Mouse (Mus musculus) embryonic facial prominence, embryonic 12.5 days (tissue): ENCODE measurements around the gene Pglyrp1. TPM values are rescaled to one million over a fixed set of nuclear protein-coding genes. Genes with fewer than 3 reads are reported as not detected.

ENCODE experiments used
- ATAC-seq: fragments of 200-750 bp; cut with Nextera tagmentation; 2 replicates; pipeline ENCODE4 v1.8.0; 2017; ENCODE audit not compliant: insufficient number of reproducible peaks, insufficient read depth, low FRiP score, low TSS enrichment
- H3K27ac ChIP-seq: fragments of 300-500 bp; sonication (generic); 2 replicates; pipeline ENCODE4 v1.5.1; 2016; ENCODE audit warnings: mild to moderate bottlenecking
- H3K27me3 ChIP-seq: fragments of 300-500 bp; sonication (generic); 2 replicates; pipeline ENCODE4 v1.6.1; 2016; ENCODE audit warnings: mild to moderate bottlenecking, moderate library complexity
- H3K36me3 ChIP-seq: fragments of 300-500 bp; sonication (generic); 2 replicates; pipeline ENCODE4 v1.6.1; 2016; ENCODE audit warnings: mild to moderate bottlenecking
- H3K4me1 ChIP-seq: fragments of 300-500 bp; sonication (generic); 2 replicates; pipeline ENCODE4 v1.6.1; 2016
- H3K4me2 ChIP-seq: fragments of 300-500 bp; sonication (generic); replicated peaks from 2 replicates; pipeline ENCODE4 v1.6.1; 2016; ENCODE audit warnings: mild to moderate bottlenecking, moderate library complexity
- H3K4me3 ChIP-seq: fragments of 300-500 bp; sonication (generic); 2 replicates; pipeline ENCODE4 v1.5.1; 2016; ENCODE audit warnings: mild to moderate bottlenecking
- H3K9ac ChIP-seq: fragments of 300-500 bp; sonication (generic); 2 replicates; pipeline ENCODE4 v1.6.1; 2016; ENCODE audit warnings: mild to moderate bottlenecking, moderate library complexity
- H3K9me3 ChIP-seq: fragments of 300-500 bp; sonication (generic); 2 replicates; pipeline ENCODE4 v1.6.1; 2016; ENCODE audit warnings: mild to moderate bottlenecking, moderate library complexity
- WGBS: fragments of 180-500 bp; shearing (Covaris S2); methylation state at CpG from one replicate; pipeline ENCODE4 v1.1.7; 2016; 5-methylcytosine and 5-hydroxymethylcytosine counted together
- polyA plus RNA-seq: library from polyadenylated mRNA; unstranded; fragments of >200 nt; fragmentation: Nextera tagmentation; extraction: Ambion mirVana; gene quantifications from 2 replicates; pipeline ENCODE4 v1.2.1, GENCODE M21; 2016

Gene Pglyrp1
- polyA plus RNA-seq, 1 experiment from 2014 or later, result 1.1 TPM

DNA sequence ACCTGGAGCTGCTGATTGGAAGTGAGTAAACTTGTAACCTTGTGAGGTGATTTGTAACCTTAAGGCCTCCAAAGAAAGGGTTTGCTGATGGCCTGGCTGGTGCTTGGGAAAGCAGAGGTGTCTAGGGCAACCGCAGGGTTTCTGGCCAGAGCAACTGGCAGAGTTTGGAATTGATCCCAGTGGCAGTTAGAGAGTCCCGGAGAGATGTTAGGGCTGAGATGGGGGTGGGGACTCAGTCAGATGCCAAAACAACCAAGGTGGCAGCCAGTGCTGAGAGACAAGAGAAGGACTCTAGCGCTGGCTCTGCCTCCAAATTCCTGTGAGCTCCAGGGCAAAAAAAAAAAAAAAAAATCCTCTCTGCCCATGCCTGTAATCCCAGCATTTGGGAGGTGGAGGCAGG lies 46.8 kb downstream of the Pglyrp1 start:
- H3K27me3 ChIP-seq, result peaks cover 12% of the 10 kb centered on the region
- H3K4me1 ChIP-seq, result no peaks in the 10 kb centered on the region
- H3K9me3 ChIP-seq, result no peaks in the 10 kb centered on the region
- no peak overlapping the region for H3K9ac ChIP-seq
- WGBS, result 68% methylated on average over 3 of the region's 3 CpGs
- no peak overlapping the region for H3K27ac ChIP-seq
- no peaks in the 10 kb centered on the region for H3K36me3 ChIP-seq
- H3K4me2 ChIP-seq, result no peak overlapping the region
- H3K4me3 ChIP-seq, result no peak overlapping the region
- ATAC-seq, result no peak

DNA sequence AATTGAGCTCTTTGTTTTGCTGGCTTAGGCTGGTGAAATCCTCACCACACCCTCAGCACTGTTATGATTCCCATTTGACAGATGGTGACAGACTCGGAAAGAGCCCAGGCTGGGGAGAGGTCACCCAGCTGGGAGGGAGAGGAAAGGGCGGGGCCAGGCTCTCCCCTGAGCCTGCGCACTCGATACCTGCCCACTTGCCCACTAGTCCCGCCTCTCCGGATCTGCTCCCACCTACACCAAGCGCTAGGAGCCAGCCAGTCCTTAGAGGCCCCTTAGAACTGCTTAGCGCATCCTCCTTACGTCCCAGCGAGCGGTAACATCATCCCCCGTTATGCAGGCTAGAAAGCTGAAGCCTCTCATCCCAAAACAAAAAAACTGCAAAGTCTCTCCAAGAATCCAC lies 49.9 kb downstream of the Pglyrp1 start:
- under 1% methylated on average over 12 of the region's 12 CpGs for WGBS
- no peak for ATAC-seq
- H3K27me3 ChIP-seq, result peaks cover 42% of the 10 kb centered on the region
- H3K9ac ChIP-seq, result no peak overlapping the region
- no peaks in the 10 kb centered on the region for H3K9me3 ChIP-seq
- H3K4me1 ChIP-seq, result 0 out of 2 replicates have a peak, but pooled peaks cover 6% of the 10 kb centered on the region
- H3K27ac ChIP-seq, result no peak overlapping the region
- peak overlapping the region; percentile 36 for H3K4me2 ChIP-seq
- H3K4me3 ChIP-seq, result no peak overlapping the region
- H3K36me3 ChIP-seq, result no peaks in the 10 kb centered on the region

DNA sequence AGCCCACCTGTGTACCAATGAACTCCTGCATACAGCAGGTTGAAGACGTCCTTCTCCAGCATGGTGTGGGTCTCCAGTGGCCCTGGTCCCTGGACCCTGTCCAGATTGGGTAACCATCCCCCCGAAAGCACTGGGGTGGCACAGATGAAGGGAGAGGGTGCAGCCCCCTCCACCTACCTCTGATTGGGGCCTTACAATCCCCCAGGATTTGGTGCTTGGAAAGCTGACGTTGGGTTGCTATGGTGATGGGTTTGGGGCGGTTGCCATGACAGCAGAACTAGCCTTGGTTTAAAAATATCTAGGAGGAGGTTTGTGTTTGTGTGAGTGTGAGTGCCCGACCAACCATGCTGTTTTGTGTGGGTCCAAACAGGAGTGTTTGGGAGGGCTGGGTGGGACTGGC lies 51.7 kb downstream of the Pglyrp1 start:
- Histone ChIP-seq H3K27ac (no peak overlapping the region), H3K36me3 (no peaks in the 10 kb centered on the region), H3K4me1 (0 out of 2 replicates have a peak, but pooled peaks cover 6% of the 10 kb centered on the region), H3K4me3 (no peak overlapping the region), H3K9ac (no peak overlapping the region), H3K9me3 (no peaks in the 10 kb centered on the region), H3K27me3 (peaks cover 60% of the 10 kb centered on the region), H3K4me2 (no peak overlapping the region)
- 53% methylated on average over 5 of the region's 5 CpGs for WGBS
- no peak for ATAC-seq

DNA sequence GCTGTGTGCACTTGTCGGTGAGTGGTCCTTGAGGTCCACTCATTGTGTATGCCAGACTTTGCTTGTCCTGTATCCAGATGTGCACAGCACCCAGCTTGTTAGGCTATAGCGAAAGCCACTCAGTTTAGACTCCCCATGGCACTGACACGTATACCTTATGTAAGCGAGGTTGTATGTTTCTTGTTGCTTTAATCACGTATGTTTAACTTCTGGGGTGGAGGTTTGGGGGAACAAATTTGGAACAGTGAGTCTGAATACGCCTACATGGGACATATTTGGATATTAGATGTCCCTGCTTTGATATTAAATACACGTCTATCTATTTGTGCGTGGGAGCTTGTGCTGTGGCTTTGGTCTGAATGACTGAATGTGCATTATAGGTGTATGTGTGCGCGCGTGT lies 52.1 kb downstream of the Pglyrp1 start:
- WGBS, result 72% methylated on average over 11 of the region's 11 CpGs
- no peak overlapping the region for H3K9ac ChIP-seq
- no peak overlapping the region for H3K4me3 ChIP-seq
- no peak overlapping the region for H3K4me2 ChIP-seq
- H3K9me3 ChIP-seq, result no peaks in the 10 kb centered on the region
- no peak for ATAC-seq
- H3K4me1 ChIP-seq, result 0 out of 2 replicates have a peak, but pooled peaks cover 6% of the 10 kb centered on the region
- H3K36me3 ChIP-seq, result no peaks in the 10 kb centered on the region
- H3K27ac ChIP-seq, result no peak overlapping the region
- peaks cover 64% of the 10 kb centered on the region for H3K27me3 ChIP-seq

DNA sequence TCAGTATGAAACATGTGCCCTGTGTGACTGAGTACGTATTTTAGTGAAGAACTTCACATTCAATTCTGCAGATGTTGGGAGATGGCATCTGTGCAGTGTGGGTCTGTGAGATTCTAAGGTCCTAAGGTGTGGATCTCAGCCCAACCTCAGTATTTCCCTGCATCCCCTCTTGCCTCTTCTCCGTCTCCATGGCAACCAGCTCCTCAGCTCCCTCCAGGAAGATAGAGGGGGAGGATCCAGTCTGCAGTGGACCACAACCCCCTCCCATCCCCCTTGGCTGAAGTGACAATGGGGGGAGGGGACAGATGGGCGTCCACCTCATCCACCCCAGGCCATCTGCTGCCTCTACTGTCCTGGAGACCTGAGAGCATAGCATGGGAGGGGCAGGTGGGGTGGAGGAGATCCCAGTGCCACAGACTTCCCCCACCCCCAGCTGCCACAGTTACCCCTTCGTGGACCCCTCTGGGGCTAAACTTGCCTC lies 52.6 kb downstream of the Pglyrp1 start:
- Histone ChIP-seq H3K9me3 (no peaks in the 10 kb centered on the region), H3K4me3 (no peak overlapping the region), H3K36me3 (no peaks in the 10 kb centered on the region), H3K4me2 (no peak overlapping the region), H3K27me3 (peaks cover 66% of the 10 kb centered on the region), H3K27ac (no peak overlapping the region), H3K9ac (no peak overlapping the region), H3K4me1 (0 out of 2 replicates have a peak, but pooled peaks cover 6% of the 10 kb centered on the region)
- WGBS, result 15% methylated on average over 4 of the region's 4 CpGs
- no peak for ATAC-seq

DNA sequence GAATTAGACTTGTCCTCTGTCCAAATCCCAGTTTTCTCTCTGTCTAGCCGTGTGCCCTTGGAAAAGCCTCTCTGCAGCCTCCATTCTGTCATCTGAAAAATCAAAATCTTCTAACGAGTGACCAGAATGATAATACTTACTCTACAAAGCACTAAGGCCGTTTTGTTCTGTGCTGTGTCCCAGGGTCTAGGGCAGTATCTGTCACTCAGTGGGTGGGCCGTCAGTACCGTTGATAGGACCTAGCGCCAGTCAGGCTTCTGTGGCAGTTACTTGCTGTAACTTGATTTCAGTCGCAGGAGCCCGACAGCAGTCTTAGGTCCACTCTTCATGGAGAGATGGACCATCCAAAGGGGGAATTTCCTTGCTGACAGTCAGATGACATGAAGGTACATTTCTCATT lies 53.2 kb downstream of the Pglyrp1 start:
- Histone ChIP-seq H3K27me3 (peaks cover 66% of the 10 kb centered on the region), H3K9ac (no peak overlapping the region), H3K4me1 (0 out of 2 replicates have a peak, but pooled peaks cover 6% of the 10 kb centered on the region), H3K4me2 (no peak overlapping the region), H3K36me3 (no peaks in the 10 kb centered on the region), H3K27ac (no peak overlapping the region), H3K9me3 (no peaks in the 10 kb centered on the region), H3K4me3 (no peak overlapping the region)
- 8% methylated on average over 8 of the region's 8 CpGs for WGBS
- no peak for ATAC-seq

DNA sequence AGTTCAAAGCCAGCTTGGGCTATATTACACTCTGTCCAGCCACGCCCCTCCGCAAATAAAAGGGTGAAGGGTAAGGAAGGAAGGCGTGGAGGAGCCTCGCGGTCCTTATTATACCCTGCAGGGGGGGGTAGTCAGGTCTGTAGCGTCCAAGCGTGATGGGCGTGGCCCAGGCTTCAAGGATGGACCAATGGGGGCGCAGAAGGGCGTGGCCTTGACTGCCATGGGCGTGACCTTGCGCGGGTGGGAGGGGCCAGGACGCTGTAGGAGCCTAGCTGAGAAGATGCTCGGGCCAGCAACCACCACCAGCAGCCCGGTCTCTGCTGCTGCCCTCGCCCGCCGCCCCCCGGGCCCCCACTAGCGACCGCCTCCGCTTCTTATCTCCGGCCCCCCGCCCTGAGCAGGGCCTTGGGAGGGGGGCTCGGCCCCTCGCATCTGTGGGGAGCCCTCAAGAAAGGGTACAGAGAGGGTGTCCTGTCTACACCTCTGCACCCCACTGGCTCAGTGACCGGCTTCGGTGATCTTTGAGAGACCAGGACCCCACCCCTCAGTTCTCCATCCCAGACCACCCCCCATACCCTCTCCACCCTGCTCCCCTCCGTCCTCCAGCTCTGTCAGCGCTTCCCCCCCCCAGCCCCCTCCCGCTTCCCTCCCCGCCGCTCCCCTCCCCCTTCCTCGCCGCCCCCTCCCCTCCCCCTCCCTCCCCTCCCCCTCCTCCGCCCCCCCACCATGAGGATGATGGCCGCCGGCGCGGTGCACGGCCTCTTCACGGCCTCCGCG lies 54.2 kb downstream of the Pglyrp1 start, which contains the start of gene Nova2:
Nova2 (plus strand) TSS at position 727 of the 777 bp plus-strand sequence.
- ATAC-seq, result peak; percentile 68
- 0 out of 2 replicates have a peak, but pooled peaks cover 6% of the 10 kb centered on the region for H3K4me1 ChIP-seq
- peak within 1 kb of the TSS; percentile 49 for H3K4me3 ChIP-seq
- H3K4me2 ChIP-seq, result peak within 1 kb of the TSS; percentile 89
- peak within 1 kb of the TSS; percentile 46 for H3K9ac ChIP-seq
- no peaks in the 10 kb centered on the region for H3K36me3 ChIP-seq
- under 1% methylated on average over 26 of the region's 45 CpGs for WGBS
- peak within 1 kb of the TSS; percentile 41 for H3K27ac ChIP-seq
- H3K9me3 ChIP-seq, result no peaks in the 10 kb centered on the region
- peaks cover 66% of the 10 kb centered on the region for H3K27me3 ChIP-seq

DNA sequence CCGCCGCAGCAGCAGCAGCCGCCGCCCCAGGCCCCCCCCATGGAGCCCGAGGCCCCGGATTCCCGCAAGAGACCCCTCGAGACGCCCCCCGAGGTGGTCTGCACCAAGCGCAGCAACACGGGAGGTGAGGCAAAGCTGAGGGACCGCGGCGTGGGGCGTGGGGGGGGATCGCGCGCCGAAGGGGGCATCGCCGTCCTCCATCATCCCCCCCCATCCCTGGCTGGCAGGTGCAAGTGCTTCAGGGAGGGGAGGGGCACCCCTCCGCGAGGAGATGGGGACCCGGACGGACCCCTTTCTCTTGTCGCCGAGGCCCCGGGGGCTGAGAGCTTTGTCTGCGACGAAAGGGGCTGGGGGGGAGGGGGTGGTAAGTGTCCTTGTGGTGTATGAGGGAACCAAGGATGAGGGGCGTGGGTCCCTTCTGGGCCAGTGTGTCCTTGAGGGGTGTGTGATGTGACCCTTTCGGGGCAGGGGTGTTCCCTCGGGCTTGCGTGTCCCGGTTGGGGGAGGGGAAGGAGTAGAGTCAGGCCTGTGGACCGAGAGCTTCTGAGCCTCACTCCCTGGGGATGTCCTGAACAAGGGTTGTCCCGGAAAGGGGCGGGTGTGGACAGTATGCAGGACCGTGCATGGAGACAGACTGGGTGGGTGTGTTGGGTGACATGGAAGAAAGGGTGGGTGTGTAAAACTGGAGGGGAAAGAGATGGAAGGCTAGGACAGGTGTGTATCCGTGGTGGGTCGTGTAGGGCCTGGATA lies 55.1 kb downstream of the Pglyrp1 start:
- Histone ChIP-seq H3K9me3 (no peaks in the 10 kb centered on the region), H3K36me3 (no peaks in the 10 kb centered on the region), H3K9ac (peak overlapping the region; percentile 46), H3K4me2 (peak overlapping the region; percentile 89), H3K27me3 (peaks cover 63% of the 10 kb centered on the region), H3K4me3 (peak overlapping the region; percentile 49), H3K4me1 (0 out of 2 replicates have a peak, but pooled peaks cover 6% of the 10 kb centered on the region), H3K27ac (peak overlapping the region; percentile 37; the same call in 1 of the 2 replicates)
- peak; percentile 22; the same call in 1 of the 2 replicates for ATAC-seq
- 3% methylated on average over 30 of the region's 42 CpGs for WGBS

DNA sequence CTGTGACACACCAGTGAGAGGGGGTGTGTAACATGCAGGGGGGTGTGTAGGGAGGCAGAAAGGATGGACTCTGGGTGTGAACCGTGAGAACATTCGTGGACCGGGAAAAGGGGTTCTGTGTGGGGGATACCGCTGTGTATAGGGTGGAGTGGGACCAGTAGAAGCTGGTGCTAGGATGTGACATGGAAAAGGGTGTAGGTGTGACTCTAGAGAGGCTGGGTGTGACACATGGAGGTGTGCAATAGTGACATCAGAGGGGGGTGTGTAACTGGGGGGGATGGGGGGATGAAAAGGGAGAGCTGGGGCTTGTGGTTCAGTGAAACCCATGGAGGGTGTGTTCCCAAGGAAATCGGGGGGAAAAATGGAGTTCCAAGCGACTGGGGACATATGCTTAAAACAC lies 55.8 kb downstream of the Pglyrp1 start:
- no peak overlapping the region for H3K27ac ChIP-seq
- H3K27me3 ChIP-seq, result peaks cover 62% of the 10 kb centered on the region
- peak overlapping the region; percentile 49 for H3K4me3 ChIP-seq
- peak overlapping the region; percentile 89 for H3K4me2 ChIP-seq
- 0 out of 2 replicates have a peak, but pooled peaks cover 6% of the 10 kb centered on the region for H3K4me1 ChIP-seq
- H3K36me3 ChIP-seq, result no peaks in the 10 kb centered on the region
- ATAC-seq, result 0 out of 2 replicates have a peak, but pooled peaks have one; percentile 24
- 59% methylated on average over 6 of the region's 6 CpGs for WGBS
- no peak overlapping the region for H3K9ac ChIP-seq
- H3K9me3 ChIP-seq, result no peaks in the 10 kb centered on the region

DNA sequence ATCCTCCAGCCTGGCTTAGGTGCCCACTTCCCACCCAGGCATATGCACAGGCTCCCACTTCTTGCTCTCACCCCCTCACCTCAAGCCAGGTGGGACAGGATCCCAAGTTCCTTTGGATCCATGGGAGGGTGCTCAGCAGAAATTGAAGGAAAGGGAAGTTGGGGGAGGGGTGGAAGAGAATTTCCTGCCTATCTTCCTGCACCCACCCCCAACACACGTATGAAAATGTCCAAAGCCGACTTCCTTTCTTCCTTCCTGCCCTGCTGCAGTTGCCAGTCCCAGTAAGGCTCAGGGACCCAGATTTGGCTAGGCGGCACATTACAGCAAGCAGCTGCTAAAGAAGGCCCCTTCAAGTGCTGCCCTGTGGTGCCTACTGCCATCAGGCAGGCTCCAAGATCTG lies 56.6 kb downstream of the Pglyrp1 start:
- 39% methylated on average over 3 of the region's 3 CpGs for WGBS
- no peaks in the 10 kb centered on the region for H3K9me3 ChIP-seq
- 0 out of 2 replicates have a peak overlapping the region, but pooled peaks have one; percentile 89 for H3K4me2 ChIP-seq
- no peak overlapping the region for H3K27ac ChIP-seq
- ATAC-seq, result no peak
- no peaks in the 10 kb centered on the region for H3K36me3 ChIP-seq
- peaks cover 55% of the 10 kb centered on the region for H3K27me3 ChIP-seq
- H3K4me3 ChIP-seq, result no peak overlapping the region
- H3K9ac ChIP-seq, result no peak overlapping the region
- H3K4me1 ChIP-seq, result 0 out of 2 replicates have a peak, but pooled peaks cover 6% of the 10 kb centered on the region
